Mouse (Mus musculus) CD4-positive, CD25-positive, alpha-beta regulatory T cell (primary cell): ENCODE measurements around the gene Bbx. TPM values are rescaled to one million over a fixed set of nuclear protein-coding genes. Genes with fewer than 3 reads are reported as not detected.

ENCODE experiments used
- polyA plus RNA-seq: library from polyadenylated mRNA; unstranded; fragments of 100-300 nt; shearing (Covaris generic); gene quantifications from one replicate; pipeline ENCODE4 v1.2.1, GENCODE M21; 2017

The Bbx gene
- 48.4 TPM for polyA plus RNA-seq

GRCm38 (mm10) chr16:50432062-50432878 lies at the start of gene Bbx:
Gene Bbx (minus strand): TSS chr16:50432390.

Other genes starting within 250 kb of the Bbx start
- not detected for gene Ccdc54, start 158.8 kb upstream of the Bbx start, polyA plus RNA-seq